Mouse (Mus musculus): ENCODE data around the gene Gpr26. TPM values are rescaled to one million over a fixed set of nuclear protein-coding genes. Genes with fewer than 3 reads are reported as not detected.

Gpr26 gene
- total and polyA plus RNA-seq, 3 experiments: not detected

- peaks cover 79% of the 10 kb centered on the region for H3K27me3 ChIP-seq (replicated peaks)
- no peak overlapping the region for H3K9ac ChIP-seq (ENCODE audit: insufficient read depth, low read depth)
- no peaks in the 10 kb centered on the region for H3K9me3 ChIP-seq (replicated peaks; ENCODE audit: low read length)
- H3K36me3 ChIP-seq (replicated peaks in 1 of 2; ENCODE audit: control insufficient read depth in 1 of 2, insufficient read depth in 1 of 2, low read length in 1 of 2): no peaks in the 10 kb centered on the region
- no peak overlapping the region for H3K4me3 ChIP-seq (replicated peaks in 1 of 3; ENCODE audit: low read depth in 2 of 3, low read length in 2 of 3, poor library complexity in 1 of 3)
- in situ Hi-C loops (cut with MboI; ENCODE audit: low pct_ligation_motif_present, low pct_unique_long_range_greater_than_20kb, low sequenced_read_pairs): no loop called here
- dilution Hi-C loops (cut with MboI; ENCODE audit: extremely low pct_ligation_motif_present, extremely low pct_unique_long_range_greater_than_20kb, low sequenced_read_pairs): no loop called here
- no peak for TF ChIP-seq ZMIZ1 (IDR thresholded peaks at IDR 0.05; ENCODE audit: low read depth, low read length)
- no peak for TF ChIP-seq MAFK (IDR thresholded peaks at IDR 0.05; ENCODE audit: insufficient replicate concordance, low read length)
- no peak for TF ChIP-seq KAT2A (IDR thresholded peaks at IDR 0.05; ENCODE audit: insufficient replicate concordance, low read length)
- TF ChIP-seq NRF1 (IDR thresholded peaks at IDR 0.05; ENCODE audit: low read depth, low read length): no peak
- TF ChIP-seq IRF4 (IDR thresholded peaks at IDR 0.05; ENCODE audit: low read depth, low read length): no peak
- no peak for TF ChIP-seq CTCF (conservative IDR thresholded peaks at IDR 0.05 in 1 of 2, IDR thresholded peaks at IDR 0.05 in 1 of 2; ENCODE audit: low read depth in 2 of 2, low read length in 2 of 2)
- no peak for TF ChIP-seq MYC (IDR thresholded peaks at IDR 0.05; ENCODE audit: low read depth, low read length)
- no peak for TF ChIP-seq POLR2A (IDR thresholded peaks at IDR 0.05; ENCODE audit: low read depth, low read length)
- no peak for TF ChIP-seq MEF2A (IDR thresholded peaks at IDR 0.05; ENCODE audit: borderline replicate concordance, low read depth, low read length)
- TF ChIP-seq UBTF (IDR thresholded peaks at IDR 0.05; ENCODE audit: low read depth, low read length): no peak
- no peak for TF ChIP-seq SIN3A (IDR thresholded peaks at IDR 0.05; ENCODE audit: low read length)
- TF ChIP-seq MXI1 (IDR thresholded peaks at IDR 0.05; ENCODE audit: low read depth, low read length): no peak
- TF ChIP-seq RCOR1 (conservative IDR thresholded peaks at IDR 0.05; ENCODE audit: low read depth, low read length): no peak
- H3K4me2 ChIP-seq (ENCODE audit: insufficient read depth, low read depth, poor library complexity, severe bottlenecking): no peak overlapping the region
- DNase-seq (ENCODE audit: extremely low read depth): no peak
- no peaks in the 10 kb centered on the region for H3K4me1 ChIP-seq (ENCODE audit: control insufficient read depth in 1 of 2, insufficient read depth in 2 of 2)
- H3K79me2 ChIP-seq (replicated peaks; ENCODE audit: control insufficient read depth, extremely low read depth, insufficient read depth, poor library complexity, severe bottlenecking): no peaks in the 10 kb centered on the region
- H3K27ac ChIP-seq (ENCODE audit: insufficient read depth, low read depth): no peak overlapping the region
Measured at GRCm38 (mm10) chr7:131975867-131976266, 9.6 kb downstream of the Gpr26 start.

- no peak for TF ChIP-seq TBP (conservative IDR thresholded peaks at IDR 0.05; ENCODE audit: low read depth, low read length)
- TF ChIP-seq BHLHE40 (IDR thresholded peaks at IDR 0.05; ENCODE audit: low read depth, low read length): no peak
- no peak for TF ChIP-seq MEF2A (IDR thresholded peaks at IDR 0.05; ENCODE audit: borderline replicate concordance, low read depth, low read length)
- no peak for TF ChIP-seq PAX5 (IDR thresholded peaks at IDR 0.05; ENCODE audit: low read length)
- no peak for TF ChIP-seq HCFC1 (IDR thresholded peaks at IDR 0.05; ENCODE audit: low read depth, low read length)
- TF ChIP-seq MYC (IDR thresholded peaks at IDR 0.05; ENCODE audit: low read depth, low read length): no peak
- no peak for TF ChIP-seq POLR2AphosphoS2 (IDR thresholded peaks at IDR 0.05; ENCODE audit: low read depth, low read length)
- no peak for TF ChIP-seq RAD21 (IDR thresholded peaks at IDR 0.05; ENCODE audit: low read depth, low read length)
- TF ChIP-seq SMC3 (IDR thresholded peaks at IDR 0.05; ENCODE audit: low read depth, low read length): no peak
- TF ChIP-seq MXI1 (IDR thresholded peaks at IDR 0.05; ENCODE audit: low read depth, low read length): no peak
- TF ChIP-seq EP300 (IDR thresholded peaks at IDR 0.05; ENCODE audit: low read length): no peak
- TF ChIP-seq CHD1 (IDR thresholded peaks at IDR 0.05; ENCODE audit: low read depth, low read length): no peak
- no peak for TF ChIP-seq ETS1 (conservative IDR thresholded peaks at IDR 0.05; ENCODE audit: low read depth, low read length)
- no peak for TF ChIP-seq NELFE (IDR thresholded peaks at IDR 0.05; ENCODE audit: low read depth, low read length)
- Histone ChIP-seq H3K27ac (ENCODE audit: insufficient read depth, low read depth) (no peak overlapping the region), H3K4me1 (ENCODE audit: control insufficient read depth in 1 of 2, insufficient read depth in 2 of 2) (no peaks in the 10 kb centered on the region), H3K9ac (ENCODE audit: insufficient read depth, low read depth) (no peak overlapping the region), H3K9me3 (replicated peaks; ENCODE audit: low read length) (no peaks in the 10 kb centered on the region), H3K4me3 (replicated peaks in 1 of 3; ENCODE audit: low read depth in 2 of 3, low read length in 2 of 3, poor library complexity in 1 of 3) (no peak overlapping the region), H3K36me3 (replicated peaks in 1 of 2; ENCODE audit: control insufficient read depth in 1 of 2, insufficient read depth in 1 of 2, low read length in 1 of 2) (no peaks in the 10 kb centered on the region), H3K79me2 (replicated peaks; ENCODE audit: control insufficient read depth, extremely low read depth, insufficient read depth, poor library complexity, severe bottlenecking) (no peaks in the 10 kb centered on the region), H3K4me2 (ENCODE audit: insufficient read depth, low read depth, poor library complexity, severe bottlenecking) (no peak overlapping the region), H3K27me3 (replicated peaks) (peaks cover 80% of the 10 kb centered on the region)
- DNase-seq (ENCODE audit: extremely low read depth): no peak
- dilution Hi-C loops (cut with MboI; ENCODE audit: extremely low pct_ligation_motif_present, extremely low pct_unique_long_range_greater_than_20kb, low sequenced_read_pairs): no loop called here
- in situ Hi-C loops (cut with MboI; ENCODE audit: low pct_ligation_motif_present, low pct_unique_long_range_greater_than_20kb, low sequenced_read_pairs): no loop called here
Measured at GRCm38 (mm10) chr7:131978609-131979008, 12.3 kb downstream of the Gpr26 start.

Measured in CH12.LX (cell line).